Mouse (Mus musculus): ENCODE data around the gene Ankrd42.

GRCm38 (mm10) chr7:92647790-92648189 lies 10.8 kb upstream of the Ankrd42 start:
- TF ChIP-seq TCF12 (IDR thresholded peaks at IDR 0.05; ENCODE audit: low read depth, low read length) (no peak), CTCF (conservative IDR thresholded peaks at IDR 0.05 in 1 of 2, IDR thresholded peaks at IDR 0.05 in 1 of 2; ENCODE audit: low read depth in 2 of 2, low read length in 2 of 2) (no peak), USF1 (IDR thresholded peaks at IDR 0.05; ENCODE audit: low read depth, low read length) (no peak)

All from CH12.LX (cell line).